Mouse (Mus musculus): ENCODE results near the gene Wdr90. TPM values are rescaled to one million over a fixed set of nuclear protein-coding genes. Genes with fewer than 3 reads are reported as not detected.

The Wdr90 gene
- total RNA-seq (2023), result 10 to 100 TPM; 25.1 to 32.9 TPM

GRCm38 (mm10) chr17:25860832-25861703, at the start of gene Wdr90:
TSS of gene Wdr90 (minus strand) at chr17:25861501.

GRCm38 (mm10) chr17:25880196-25880910, 19.1 kb upstream of the Wdr90 start, which contains the start of gene Wfikkn1:
TSS of gene Wfikkn1 (minus strand) at chr17:25880858.

GRCm38 (mm10) chr17:25874721-25875170, 13.4 kb upstream of the Wdr90 start, which contains the start of gene Mettl26:
TSS of gene Mettl26 (plus strand) at chr17:25875074.

GRCm38 (mm10) chr17:25868601-25869191, 7.4 kb upstream of the Wdr90 start, which contains the start of gene Mcrip2:
TSS of gene Mcrip2 (minus strand) at chr17:25868764.

GRCm38 (mm10) chr17:25844396-25844901, 16.9 kb downstream of the Wdr90 start, which contains the start of gene Rhot2:
TSS of gene Rhot2 (minus strand) at chr17:25844851.

GRCm38 (mm10) chr17:25841117-25841880, 20.0 kb downstream of the Wdr90 start, which contains the start of gene Gm20683:
TSS of gene Gm20683 (minus strand) at chr17:25841763.

GRCm38 (mm10) chr17:25837076-25837410, 24.3 kb downstream of the Wdr90 start, which contains the start of gene Rhbdl1:
TSS of gene Rhbdl1 (minus strand) at chr17:25837295.

GRCm38 (mm10) chr17:25833291-25833663, 28.0 kb downstream of the Wdr90 start, which contains the start of gene Stub1:
TSS of gene Stub1 (minus strand) at chr17:25833404.

GRCm38 (mm10) chr17:25828712-25829557, 32.4 kb downstream of the Wdr90 start, which contains the start of gene Jmjd8:
TSS of gene Jmjd8 (plus strand) at chr17:25828867.

GRCm38 (mm10) chr17:25823452-25823851, 37.8 kb downstream of the Wdr90 start, which contains the start of gene Wdr24:
TSS of gene Wdr24 (plus strand) at chr17:25823627.

GRCm38 (mm10) chr17:25808789-25809605, 52.3 kb downstream of the Wdr90 start, which contains the start of gene Fbxl16:
TSS of gene Fbxl16 (plus strand) at chr17:25809085.

GRCm38 (mm10) chr17:25796951-25797369, 64.3 kb downstream of the Wdr90 start, which contains the start of gene Metrn:
TSS of gene Metrn (minus strand) at chr17:25797136.

GRCm38 (mm10) chr17:25795609-25796092, 65.7 kb downstream of the Wdr90 start, which contains the start of gene AC134908.4:
TSS of gene AC134908.4 (minus strand) at chr17:25795659.

Other genes with a start within 250 kb of the Wdr90 start
- not detected for gene Gng13, start 144.3 kb downstream of the Wdr90 start, total RNA-seq (2023)
- 1 to 10 TPM; 6.7 to 8.5 TPM for gene Chtf18, start 134.1 kb downstream of the Wdr90 start, total RNA-seq (2023)
- 1 to 10 TPM; 7.5 to 7.7 TPM for gene Rpusd1, start 133.8 kb downstream of the Wdr90 start, total RNA-seq (2023)
- gene Mslnl, start 125.5 kb downstream of the Wdr90 start, total RNA-seq (2023), result not detected
- gene Msln, start 107.1 kb downstream of the Wdr90 start, total RNA-seq (2023), result 1 to 10 TPM in 1 of 2 experiments, not detected in 1; 1.2 TPM
- gene Narfl, start 87.7 kb downstream of the Wdr90 start, total RNA-seq (2023), result 10 to 100 TPM; 43.3 to 45.9 TPM
- gene Haghl, start 75.8 kb downstream of the Wdr90 start, total RNA-seq (2023), result 10 to 100 TPM; 17.7 to 28.0 TPM
- gene Ccdc78, start 74.9 kb downstream of the Wdr90 start, total RNA-seq (2023), result under 1 TPM in 1 of 2 experiments, not detected in 1; 0.32 TPM
- 10 to 100 TPM; 50.2 to 61.0 TPM for gene Fam173a, start 68.6 kb downstream of the Wdr90 start, total RNA-seq (2023)
- gene AC134908.4, start 65.8 kb downstream of the Wdr90 start, total RNA-seq (2023), result not detected
- gene Metrn, start 64.4 kb downstream of the Wdr90 start, total RNA-seq (2023), result 10 to 100 TPM; 13.3 to 17.5 TPM
- not detected for gene Fbxl16, start 52.4 kb downstream of the Wdr90 start, total RNA-seq (2023)
- 10 to 100 TPM; 18.9 TPM for gene Wdr24, start 37.9 kb downstream of the Wdr90 start, total RNA-seq (2023)
- 10 to 100 TPM; 31.0 to 35.5 TPM for gene Jmjd8, start 32.6 kb downstream of the Wdr90 start, total RNA-seq (2023)
- gene Stub1, start 28.1 kb downstream of the Wdr90 start, total RNA-seq (2023), result 10 to 100 TPM; 69.1 to 78.8 TPM
- gene Rhbdl1, start 24.2 kb downstream of the Wdr90 start, total RNA-seq (2023), result 1 to 10 TPM; 1.8 to 4.8 TPM
- gene Gm20683, start 19.7 kb downstream of the Wdr90 start, total RNA-seq (2023), result 1 to 10 TPM; 3.6 to 4.6 TPM
- gene Rhot2, start 16.6 kb downstream of the Wdr90 start, total RNA-seq (2023), result 10 to 100 TPM; 77.3 to 80.7 TPM
- gene Mcrip2, start 7.3 kb upstream of the Wdr90 start, total RNA-seq (2023), result 1 to 10 TPM; 3.2 to 4.2 TPM
- 10 to 100 TPM; 21.0 to 33.3 TPM for gene Mettl26, start 13.6 kb upstream of the Wdr90 start, total RNA-seq (2023)
- 1 to 10 TPM; 6.7 to 6.9 TPM for gene Wfikkn1, start 19.4 kb upstream of the Wdr90 start, total RNA-seq (2023)
- gene Rab40c, start 58.2 kb upstream of the Wdr90 start, total RNA-seq (2023), result 10 to 100 TPM; 27.3 to 37.8 TPM
- gene Pigq, start 83.4 kb upstream of the Wdr90 start, total RNA-seq (2023), result 10 to 100 TPM; 84.4 to 92.2 TPM
- gene Nhlrc4, start 83.5 kb upstream of the Wdr90 start, total RNA-seq (2023), result not detected
- gene A930017K11Rik, start 91.1 kb upstream of the Wdr90 start, total RNA-seq (2023), result not detected
- gene Capn15, start 124.3 kb upstream of the Wdr90 start, total RNA-seq (2023), result 10 to 100 TPM; 42.6 to 48.1 TPM
- 10 to 100 TPM; 10.4 to 11.9 TPM for gene Rab11fip3, start 208.1 kb upstream of the Wdr90 start, total RNA-seq (2023)
- gene Decr2, start 228.8 kb upstream of the Wdr90 start, total RNA-seq (2023), result 1 to 10 TPM; 4.1 to 5.3 TPM
- 1 to 10 TPM; 1.0 to 1.8 TPM for gene Nme4, start 234.1 kb upstream of the Wdr90 start, total RNA-seq (2023)

All from B cell, adult 67 days (primary cell).